24 mouse cellular contexts compared by ENCODE assay signal in the genomic region with DNA sequence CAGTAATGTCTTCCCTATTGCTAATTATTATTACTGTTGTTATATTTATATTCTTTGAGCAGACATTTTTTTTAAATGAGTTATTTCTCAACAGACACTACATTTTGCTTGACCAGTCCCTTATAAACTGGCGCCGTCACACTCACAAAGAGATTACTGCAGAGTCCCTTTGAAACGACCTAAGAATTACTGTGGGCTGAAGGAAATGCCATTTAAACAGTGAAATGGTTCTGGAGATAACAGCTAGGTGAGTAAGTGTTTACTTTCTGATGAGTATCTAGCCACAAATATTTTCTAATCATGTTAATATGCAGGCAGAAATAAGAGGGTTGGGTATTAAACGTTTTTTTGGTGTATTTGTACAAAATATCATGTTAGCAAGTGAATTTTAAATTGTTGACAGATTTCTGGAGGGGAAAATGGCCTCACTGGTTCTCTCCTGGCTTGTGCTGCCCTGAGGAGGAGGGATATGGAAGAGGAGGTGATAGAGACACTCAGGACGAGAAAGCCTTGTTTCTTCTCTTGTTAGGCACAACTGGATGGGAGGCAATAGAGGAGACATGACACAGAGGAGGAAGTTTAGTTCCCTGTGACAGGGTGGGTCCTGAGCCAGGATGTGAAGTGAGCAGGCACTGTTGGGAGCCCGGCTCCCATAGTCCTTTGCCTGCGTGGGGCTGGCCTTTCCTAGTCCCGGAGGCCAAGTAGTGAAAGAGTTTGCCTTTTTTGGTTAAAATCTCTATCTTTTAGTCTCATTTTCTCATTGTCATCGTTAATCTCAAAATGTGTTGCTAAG. TPM values are rescaled to one million over a fixed set of nuclear protein-coding genes. Genes with fewer than 3 reads are reported as not detected.
DNase-seq lines count a peak whose midpoint lies in the region; ATAC-seq and TF ChIP-seq lines count a peak whose summit lies in the region.
"Had no signal": no experiment of that assay in that cellular context is flagged by ENCODE, and none has a peak within 500 bp of the region (broad histone marks: within the 10 kb centered on the region; RNA-seq: fewer than 3 reads in every experiment).

No protein-coding gene starts in this region.

- intact Hi-C loops in left cerebral cortex, postnatal 10 days (cut with DNase I): no loop called here

- peak; percentile 38; the same call in 1 of the 2 replicates for ATAC-seq in lung, embryonic 16.5 days (ENCODE audit: low read depth)
- peak; percentile 44 for ATAC-seq in Patski
- ATAC-seq in intestine, embryonic 16.5 days: peak; percentile 48; the same call in 1 of the 2 replicates
- ATAC-seq in stomach, postnatal 0 days (ENCODE audit: low FRiP score, low TSS enrichment): peak; percentile 56
- ATAC-seq in granulocyte monocyte progenitor cell, adult 5-6 weeks (replicated peaks; ENCODE audit: poor library complexity, severe bottlenecking): no peak
- ATAC-seq: activated CD4-positive, CD25-positive, alpha-beta regulatory T cell, adult 4 months; CD4-positive, CD25-positive, alpha-beta regulatory T cell, adult 4 months; forebrain, embryonic 14.5 days had no signal

- no peaks in the 10 kb centered on the region for H3K9me3 ChIP-seq in lung, embryonic 16.5 days (ENCODE audit: control insufficient read depth, low read length)
- H3K9me3 ChIP-seq in intestine, embryonic 16.5 days (ENCODE audit: control insufficient read depth, low read length): no peaks in the 10 kb centered on the region
- no peaks in the 10 kb centered on the region for H3K9me3 ChIP-seq in stomach, postnatal 0 days (ENCODE audit: control insufficient read depth, low read length)
- H3K9me3 ChIP-seq: embryonic facial prominence, embryonic 13.5 days; forebrain, embryonic 10.5 days; G1E; heart, embryonic 10.5 days had no signal

- H3K4me3 ChIP-seq in lung, embryonic 16.5 days (ENCODE audit: low read length): no peak overlapping the region
- H3K4me3 ChIP-seq in intestine, embryonic 16.5 days (ENCODE audit: low read length): no peak overlapping the region
- no peak overlapping the region for H3K4me3 ChIP-seq in stomach, postnatal 0 days (ENCODE audit: low read depth, low read length)
- H3K4me3 ChIP-seq: embryonic facial prominence, embryonic 13.5 days; forebrain, embryonic 10.5 days; gastrocnemius, adult 2 months; heart, embryonic 10.5 days had no signal

- CTCF ChIA-PET in Patski (lab: Charles Lee): interaction anchor here (0.7 to 1.2 kb wide), 3 partner anchors 13 to 21 kb away, joined by 3 read pairs; no protein-coding TSS in a partner anchor

- no peak for TF ChIP-seq EP300 in stomach, postnatal 0 days (optimal IDR thresholded peaks at IDR 0.05)

- H3K4me1 ChIP-seq in lung, embryonic 16.5 days (replicated peaks; ENCODE audit: control insufficient read depth, insufficient read depth, low read length): no peaks in the 10 kb centered on the region; the same call in 1 of the 2 replicates
- H3K4me1 ChIP-seq in intestine, embryonic 16.5 days (ENCODE audit: control insufficient read depth, insufficient read depth, low read length): no peaks in the 10 kb centered on the region
- H3K4me1 ChIP-seq in stomach, postnatal 0 days (replicated peaks; ENCODE audit: control insufficient read depth, insufficient read depth): no peaks in the 10 kb centered on the region
- H3K4me1 ChIP-seq: embryonic facial prominence, embryonic 13.5 days; forebrain, embryonic 10.5 days; heart, embryonic 10.5 days had no signal

- TF ChIP-seq CTCF in Patski (IDR thresholded peaks at IDR 0.05): no peak
- no peak for TF ChIP-seq CTCF in stomach, postnatal 0 days (IDR thresholded peaks at IDR 0.05; ENCODE audit: low read depth)

- H3K4me2 ChIP-seq in lung, embryonic 16.5 days (ENCODE audit: low read depth, low read length): no peak overlapping the region
- H3K4me2 ChIP-seq in intestine, embryonic 16.5 days (ENCODE audit: low read depth, low read length): no peak overlapping the region
- H3K4me2 ChIP-seq in stomach, postnatal 0 days (replicated peaks; ENCODE audit: low read depth): no peak overlapping the region
- H3K4me2 ChIP-seq: embryonic facial prominence, embryonic 13.5 days; hindbrain, embryonic 14.5 days had no signal

- POLR2A ChIA-PET in Patski (lab: Charles Lee): no interaction called here

- in situ Hi-C loops in Patski (cut with MboI; ENCODE audit: low pct_unique_long_range_greater_than_20kb): no loop called here

- DNase-seq in lung, postnatal 10 days: no peak
- no peak for DNase-seq in Patski (ENCODE audit: low read depth, low spot score)
- DNase-seq in stomach, postnatal 0 days (ENCODE audit: low spot score): no peak
- no peak for DNase-seq in left cerebral cortex, postnatal 10 days (ENCODE audit: extremely low spot score in 1 of 2, low spot score in 2 of 2)
- DNase-seq: adrenal gland, postnatal 14 days; B cell, adult 2 months; cerebellum, adult 11-12 months; cerebellum, adult 9-10 months; cerebellum, postnatal 36 days; gastrocnemius, adult 2 months; gastrocnemius, postnatal 25 days; heart, adult 18-20 months; heart, postnatal 14 days had no signal

- H3K36me3 ChIP-seq in lung, embryonic 16.5 days (ENCODE audit: control insufficient read depth, insufficient read depth, low read length): no peaks in the 10 kb centered on the region
- no peaks in the 10 kb centered on the region for H3K36me3 ChIP-seq in intestine, embryonic 16.5 days (ENCODE audit: control insufficient read depth, insufficient read depth, low read length)
- H3K36me3 ChIP-seq in stomach, postnatal 0 days (ENCODE audit: control insufficient read depth, insufficient read depth, low read length): no peaks in the 10 kb centered on the region
- H3K36me3 ChIP-seq: embryonic facial prominence, embryonic 13.5 days; forebrain, embryonic 10.5 days; G1E; heart, embryonic 10.5 days had no signal

- no peak overlapping the region for H3K9ac ChIP-seq in lung, embryonic 16.5 days (ENCODE audit: low read length)
- no peak overlapping the region for H3K9ac ChIP-seq in intestine, embryonic 16.5 days (ENCODE audit: low read depth, low read length)
- no peak overlapping the region for H3K9ac ChIP-seq in stomach, postnatal 0 days (ENCODE audit: low read length)
- H3K9ac ChIP-seq: embryonic facial prominence, embryonic 13.5 days; hindbrain, embryonic 14.5 days had no signal

- H3K27me3 ChIP-seq in lung, embryonic 16.5 days (ENCODE audit: control insufficient read depth, insufficient read depth, low read depth, low read length): no peaks in the 10 kb centered on the region
- no peaks in the 10 kb centered on the region for H3K27me3 ChIP-seq in Patski
- no peaks in the 10 kb centered on the region for H3K27me3 ChIP-seq in intestine, embryonic 16.5 days (replicated peaks; ENCODE audit: control insufficient read depth, insufficient read depth, low read length)
- H3K27me3 ChIP-seq in stomach, postnatal 0 days (ENCODE audit: control insufficient read depth, insufficient read depth, low read length): no peaks in the 10 kb centered on the region
- H3K27me3 ChIP-seq: embryonic facial prominence, embryonic 13.5 days had no signal

- no peak overlapping the region; the same call in 1 of the 2 replicates for H3K27ac ChIP-seq in lung, embryonic 16.5 days (ENCODE audit: low read length)
- H3K27ac ChIP-seq in intestine, embryonic 16.5 days (ENCODE audit: low read length): no peak overlapping the region
- no peak overlapping the region for H3K27ac ChIP-seq in stomach, postnatal 0 days (replicated peaks)
- H3K27ac ChIP-seq: embryonic facial prominence, embryonic 13.5 days; forebrain, embryonic 10.5 days; gastrocnemius, adult 2 months; heart, embryonic 10.5 days; hindbrain, embryonic 14.5 days had no signal

- 39% methylated on average over 9 of the region's 9 CpGs for WGBS in lung, embryonic 16.5 days
- 63% methylated on average over 9 of the region's 9 CpGs for WGBS in intestine, embryonic 16.5 days
- WGBS in stomach, postnatal 0 days: 49% methylated on average over 9 of the region's 9 CpGs

RNA-seq across cellular contexts. Expression of gene Npnt, which starts 14.8 kb away (rescaled TPM):
- polyA plus RNA-seq in lung, embryonic 16.5 days (2015; fragmentation: Nextera tagmentation; extraction: Ambion mirVana): 135 and 143 TPM in 2 replicates
- polyA plus RNA-seq in Patski (2021): 460 TPM
- 28.7 and 31.5 TPM in 2 replicates for polyA plus RNA-seq in intestine, embryonic 16.5 days (2015; fragmentation: Nextera tagmentation; extraction: Ambion mirVana)
- polyA plus RNA-seq in stomach, postnatal 0 days (2015; fragmentation: Nextera tagmentation; extraction: Ambion mirVana): 48.0 and 64.8 TPM in 2 replicates
- not detected in 2 replicates for total RNA-seq in granulocyte monocyte progenitor cell, adult 5-6 weeks (2014; fragmentation: Nextera tagmentation)
- total RNA-seq in granulocyte monocyte progenitor cell, adult 5-6 weeks (2017): not detected in 2 replicates
- total RNA-seq in left cerebral cortex, postnatal 10 days (2021): 10 to 100 TPM; 84.2 to 87.6 TPM
- polyA plus RNA-seq: G1E had no signal
